Mouse (Mus musculus): ENCODE results near the gene Isg20l2.

- TF ChIP-seq CTCF (IDR thresholded peaks at IDR 0.05; ENCODE audit: low read depth) (no peak), EP300 (IDR thresholded peaks at IDR 0.05; ENCODE audit: low read depth) (no peak)
Measured at GRCm38 (mm10) chr3:87935201-87935600, 5.1 kb downstream of the Isg20l2 start.

Measured in liver, postnatal 0 days (tissue).